Mouse (Mus musculus): ENCODE measurements around the gene Tecpr1.

Gene Tecpr1

GRCm38 (mm10) chr5:144169275-144169975 is 54.0 kb downstream of the Tecpr1 start:
- no peak for DNase-seq (ENCODE audit: low spot score)

- no peak for DNase-seq (ENCODE audit: low spot score)
Observed at GRCm38 (mm10) chr5:144165756-144166155, 57.7 kb downstream of the Tecpr1 start.

- DNase-seq (ENCODE audit: low spot score) = no peak
Observed at GRCm38 (mm10) chr5:144162813-144163517, 60.5 kb downstream of the Tecpr1 start.

GRCm38 (mm10) chr5:144162080-144162812 is 61.2 kb downstream of the Tecpr1 start:
- no peak for DNase-seq (ENCODE audit: low spot score)

GRCm38 (mm10) chr5:144159137-144159536 is 64.3 kb downstream of the Tecpr1 start:
- no peak for DNase-seq (ENCODE audit: low spot score)

GRCm38 (mm10) chr5:144158604-144159003 is 64.8 kb downstream of the Tecpr1 start:
- no peak for DNase-seq (ENCODE audit: low spot score)

GRCm38 (mm10) chr5:144154528-144154927 is 68.9 kb downstream of the Tecpr1 start:
- DNase-seq (ENCODE audit: low spot score) = peak; percentile 84

- DNase-seq (ENCODE audit: low spot score) = no peak
Observed at GRCm38 (mm10) chr5:144151270-144151669, 72.1 kb downstream of the Tecpr1 start.

- no peak for DNase-seq (ENCODE audit: low spot score)
Observed at GRCm38 (mm10) chr5:144149530-144149929, 73.9 kb downstream of the Tecpr1 start.

GRCm38 (mm10) chr5:144146898-144147297 is 76.5 kb downstream of the Tecpr1 start:
- no peak for DNase-seq (ENCODE audit: low spot score)

Data from embryo, embryonic 10.5 days (tissue).